Mouse (Mus musculus) MEL (cell line): ENCODE measurements around the gene Lrrtm3. TPM values are rescaled to one million over a fixed set of nuclear protein-coding genes. Genes with fewer than 3 reads are reported as not detected.

Experiments
- DNase-seq: peaks from one replicate; pipeline ENCODE4 v3.0.0; 2011; ENCODE audit warnings: low read depth, low spot score
- H3K27ac ChIP-seq: 2 replicates; pipeline ENCODE4 v1.5.1; 2012; ENCODE audit warnings: low read depth, mild to moderate bottlenecking, control low read depth, low read length, moderate library complexity; ENCODE audit not compliant: control insufficient read depth
- H3K27me3 ChIP-seq, 2 experiments: fragments of 150-350 bp in 1 of 2; sonication (generic) in 1 of 2; 2 replicates each; pipeline ENCODE4 v1.6.1; 2012; ENCODE audit warnings: low read length in 2 of 2, mild to moderate bottlenecking in 2 of 2, improper control_type of control experiment in 1 of 2, moderate library complexity in 1 of 2; ENCODE audit not compliant: insufficient read depth in 2 of 2, control insufficient read depth in 1 of 2
- H3K36me3 ChIP-seq, 2 experiments: 2 replicates each; pipeline ENCODE4 v1.6.1; 2012 to 2014; ENCODE audit warnings: low read length in 2 of 2, improper control_type of control experiment in 1 of 2, inconsistent platforms in 1 of 2, mild to moderate bottlenecking in 1 of 2; ENCODE audit not compliant: insufficient read depth in 2 of 2, control insufficient read depth in 1 of 2
- H3K4me1 ChIP-seq, 2 experiments: fragments of 150-350 bp in 1 of 2; sonication (generic) in 1 of 2; 2 replicates each; pipeline ENCODE4 v1.6.1; 2012; ENCODE audit warnings: low read length in 2 of 2, improper control_type of control experiment in 1 of 2, mild to moderate bottlenecking in 1 of 2; ENCODE audit not compliant: insufficient read depth in 2 of 2, control insufficient read depth in 1 of 2
- H3K4me3 ChIP-seq, 2 experiments: fragments of 150-350 bp in 1 of 2; sonication (generic) in 1 of 2; 2 replicates each; pipeline ENCODE4 v1.5.1; 2012; ENCODE audit warnings: low read depth in 2 of 2, low read length in 2 of 2, mild to moderate bottlenecking in 2 of 2, moderate library complexity in 2 of 2, control low read depth in 1 of 2, improper control_type of control experiment in 1 of 2; ENCODE audit not compliant: control insufficient read depth in 1 of 2, insufficient read depth in 1 of 2
- H3K79me2 ChIP-seq: 2 replicates; pipeline ENCODE4 v1.6.1; 2012; ENCODE audit warnings: mild to moderate bottlenecking, low read length, moderate library complexity; ENCODE audit not compliant: control insufficient read depth, poor library complexity, insufficient read depth
- H3K9ac ChIP-seq: 2 replicates; pipeline ENCODE4 v1.6.1; 2012; ENCODE audit warnings: low read depth, mild to moderate bottlenecking, control low read depth, low read length, moderate library complexity; ENCODE audit not compliant: control insufficient read depth, poor library complexity, severe bottlenecking
- H3K9me3 ChIP-seq: fragments of 150-350 bp; sonication (generic); replicated peaks from 2 replicates; pipeline ENCODE4 v1.6.1; 2012; ENCODE audit warnings: mild to moderate bottlenecking, low read length, improper control_type of control experiment, moderate library complexity; ENCODE audit not compliant: insufficient read depth
- CHD1 ChIP-seq: IDR thresholded peaks from 2 replicates; pipeline ENCODE4 v1.6.1; 2012; ENCODE audit warnings: low read depth, mild to moderate bottlenecking, inconsistent platforms, low read length, improper control_type of control experiment
- CHD2 ChIP-seq: IDR thresholded peaks from 2 replicates; pipeline ENCODE4 v1.6.1; 2011; ENCODE audit warnings: low read length, improper control_type of control experiment
- CTCF ChIP-seq, 3 experiments: IDR thresholded peaks in 2 of 3; conservative IDR thresholded peaks in 1 of 3; 2 replicates each; pipeline ENCODE4 v1.5.1; 2011 to 2012; ENCODE audit warnings: low read length in 3 of 3, low read depth in 2 of 3, mild to moderate bottlenecking in 2 of 3, improper control_type of control experiment in 1 of 3, inconsistent platforms in 1 of 3, mixed read lengths in 1 of 3, moderate library complexity in 1 of 3; ENCODE audit not compliant: control insufficient read depth in 1 of 3, insufficient read depth in 1 of 3, poor library complexity in 1 of 3, severe bottlenecking in 1 of 3
- E2F4 ChIP-seq: IDR thresholded peaks from 2 replicates; pipeline ENCODE4 v1.6.1; 2011; ENCODE audit warnings: low read depth, low read length, improper control_type of control experiment, borderline replicate concordance
- ELF1 ChIP-seq: IDR thresholded peaks from 2 replicates; pipeline ENCODE4 v1.6.1; 2014; ENCODE audit warnings: low read depth, mild to moderate bottlenecking, inconsistent platforms, low read length, improper control_type of control experiment, moderate library complexity
- EP300 ChIP-seq, 2 experiments: IDR thresholded peaks; 2 replicates each; pipeline ENCODE4 v1.6.1; 2011; ENCODE audit warnings: improper control_type of control experiment in 2 of 2, low read length in 2 of 2, low read depth in 1 of 2, mild to moderate bottlenecking in 1 of 2
- HCFC1 ChIP-seq: IDR thresholded peaks from 2 replicates; pipeline ENCODE4 v1.6.1; 2012; ENCODE audit warnings: low read depth, mild to moderate bottlenecking, inconsistent platforms, low read length, improper control_type of control experiment, moderate library complexity
- MAFK ChIP-seq: IDR thresholded peaks from 2 replicates; pipeline ENCODE4 v1.6.1; 2011; ENCODE audit warnings: low read depth, mild to moderate bottlenecking, low read length, improper control_type of control experiment, borderline replicate concordance
- MXI1 ChIP-seq: IDR thresholded peaks from 2 replicates; pipeline ENCODE4 v1.6.1; 2011; ENCODE audit warnings: mild to moderate bottlenecking, low read depth, low read length, improper control_type of control experiment
- MYB ChIP-seq: IDR thresholded peaks from 2 replicates; pipeline ENCODE4 v1.6.1; 2011; ENCODE audit warnings: mild to moderate bottlenecking, low read depth, low read length, improper control_type of control experiment
- NELFE ChIP-seq: IDR thresholded peaks from 2 replicates; pipeline ENCODE4 v1.6.1; 2011; ENCODE audit warnings: low read depth, low read length, improper control_type of control experiment
- POLR2AphosphoS2 ChIP-seq: IDR thresholded peaks from 2 replicates; pipeline ENCODE4 v1.6.1; 2011; ENCODE audit warnings: low read length, improper control_type of control experiment
- POLR2AphosphoS5 ChIP-seq: IDR thresholded peaks from 2 replicates; pipeline ENCODE4 v1.6.1; 2012; ENCODE audit warnings: low read depth, borderline replicate concordance, mild to moderate bottlenecking, inconsistent platforms, low read length, moderate library complexity, mixed read lengths
- RCOR1 ChIP-seq: IDR thresholded peaks from 2 replicates; pipeline ENCODE4 v1.6.1; 2012; ENCODE audit warnings: low read depth, mild to moderate bottlenecking, inconsistent platforms, low read length, improper control_type of control experiment
- SIN3A ChIP-seq: IDR thresholded peaks from 2 replicates; pipeline ENCODE4 v1.6.1; 2012; ENCODE audit warnings: low read length, improper control_type of control experiment, inconsistent platforms
- SMC3 ChIP-seq: IDR thresholded peaks from 2 replicates; pipeline ENCODE4 v1.6.1; 2011; ENCODE audit warnings: low read depth, low read length, improper control_type of control experiment
- USF1 ChIP-seq: IDR thresholded peaks from 2 replicates; pipeline ENCODE4 v1.6.1; 2014; ENCODE audit warnings: low read depth, mild to moderate bottlenecking, inconsistent platforms, low read length, improper control_type of control experiment, moderate library complexity
- USF2 ChIP-seq, 2 experiments: IDR thresholded peaks; 2 replicates each; pipeline ENCODE4 v1.6.1; 2011 to 2012; ENCODE audit warnings: improper control_type of control experiment in 2 of 2, low read length in 2 of 2, borderline replicate concordance in 1 of 2, inconsistent platforms in 1 of 2, low read depth in 1 of 2, mild to moderate bottlenecking in 1 of 2; ENCODE audit not compliant: insufficient read depth in 1 of 2
- ZC3H11A ChIP-seq: IDR thresholded peaks from 2 replicates; pipeline ENCODE4 v1.6.1; 2012; ENCODE audit warnings: low read depth, mild to moderate bottlenecking, inconsistent platforms, low read length, improper control_type of control experiment
- ZKSCAN1 ChIP-seq: IDR thresholded peaks from 2 replicates; pipeline ENCODE4 v1.6.1; 2012; ENCODE audit warnings: low read depth, mild to moderate bottlenecking, inconsistent platforms, low read length, improper control_type of control experiment, moderate library complexity
- ZNF384 ChIP-seq: IDR thresholded peaks from 2 replicates; pipeline ENCODE4 v1.6.1; 2012; ENCODE audit warnings: low read depth, mild to moderate bottlenecking, inconsistent platforms, low read length, improper control_type of control experiment
- polyA plus RNA-seq, 2 experiments: library from polyadenylated mRNA; stranded (reverse) in 1 of 2; unstranded in 1 of 2; fragments of >175 nt in 1 of 2; fragments of >200 nt in 1 of 2; gene quantifications; 2 replicates each; pipeline versions ENCODE4 v1.2.1 to v1.2.4; 2012; ENCODE audit warnings: low replicate concordance in 2 of 2, low read depth in 1 of 2; ENCODE audit not compliant: insufficient read length in 2 of 2, insufficient read depth in 1 of 2, missing spikeins in 1 of 2
- total RNA-seq: library from RNA; depleted of rRNA; stranded (reverse); fragments of 300-350 nt; gene quantifications from 2 replicates; pipeline ENCODE4 v1.2.3, GENCODE M21; 2012

Gene Lrrtm3
- total and polyA plus RNA-seq, 3 experiments, result not detected

DNA sequence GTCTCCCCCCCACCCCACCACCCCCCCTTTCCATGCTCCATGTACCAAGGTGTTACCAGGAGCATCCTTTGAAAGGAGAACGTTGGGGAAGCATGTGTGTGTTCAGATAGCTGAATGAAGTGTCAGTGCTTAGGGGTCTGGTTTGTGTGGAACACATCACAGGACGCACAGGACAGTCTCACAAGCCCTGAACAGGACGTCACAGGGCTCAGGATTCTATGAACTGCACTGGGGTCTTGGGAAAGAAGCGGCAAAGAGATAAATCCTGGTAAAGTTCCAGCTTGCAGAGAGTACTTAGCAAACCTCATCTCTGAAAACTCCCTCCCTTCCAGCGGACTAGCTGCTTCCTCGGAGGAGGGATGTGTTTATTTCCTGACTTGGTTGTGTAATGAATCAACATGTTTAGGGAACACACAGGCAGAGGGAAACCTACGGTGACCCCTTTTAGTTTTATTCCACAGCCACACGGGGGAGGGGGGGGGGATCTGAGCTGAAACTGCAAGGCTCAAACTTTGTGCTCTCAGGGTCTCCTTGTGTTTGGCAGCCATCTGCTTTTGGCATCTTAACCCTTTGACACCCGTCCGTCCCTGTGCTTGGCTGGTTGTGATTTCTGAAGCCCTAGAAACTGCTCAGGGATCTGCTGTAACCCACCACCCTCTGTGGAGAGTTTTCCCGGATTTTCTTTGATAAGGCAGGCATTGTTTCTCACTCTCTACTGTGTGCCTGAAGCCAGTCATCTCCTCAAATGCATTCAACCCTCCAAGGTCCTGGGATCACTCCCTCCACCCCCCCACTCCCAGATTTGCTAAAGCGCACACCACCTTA, 3.3 kb downstream of the Lrrtm3 start:
- Histone ChIP-seq H3K4me3 (no peak overlapping the region), H3K36me3 (no peaks in the 10 kb centered on the region), H3K79me2 (no peaks in the 10 kb centered on the region), H3K27ac (no peak overlapping the region), H3K9ac (no peak overlapping the region), H3K27me3 (no peaks in the 10 kb centered on the region), H3K9me3 (no peaks in the 10 kb centered on the region), H3K4me1 (no peaks in the 10 kb centered on the region)
- no peak for TF ChIP-seq USF2 (IDR thresholded peaks at IDR 0.05; ENCODE audit: borderline replicate concordance in 1 of 2, insufficient read depth in 1 of 2, low read depth in 1 of 2, low read length in 2 of 2)
- no peak for TF ChIP-seq ELF1
- no peak for TF ChIP-seq NELFE
- no peak for TF ChIP-seq POLR2AphosphoS5
- no peak for TF ChIP-seq ZNF384
- TF ChIP-seq CHD2, result no peak
- no peak for TF ChIP-seq SIN3A
- TF ChIP-seq SMC3, result no peak
- TF ChIP-seq HCFC1, result no peak
- no peak for TF ChIP-seq POLR2AphosphoS2
- TF ChIP-seq USF1, result no peak
- DNase-seq, result no peak

DNA sequence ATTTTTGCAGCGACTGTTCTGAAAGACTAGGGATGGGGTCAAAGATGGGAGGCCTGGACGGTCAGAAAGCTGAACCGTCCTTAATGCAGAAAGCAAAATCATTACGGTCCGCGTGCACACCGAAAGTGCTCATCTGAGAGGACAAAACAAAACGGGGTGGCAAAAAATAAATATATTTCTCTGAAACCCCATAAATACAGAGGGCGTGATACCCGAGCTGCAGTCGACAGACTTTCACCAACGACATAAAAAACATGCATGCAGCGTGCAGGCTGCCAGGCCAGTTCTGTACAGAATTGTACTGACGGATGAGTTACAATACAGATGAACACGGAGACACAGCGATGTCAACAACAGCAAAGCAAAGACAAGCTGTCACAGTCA, 3.9 kb downstream of the Lrrtm3 start:
- no peaks in the 10 kb centered on the region for H3K36me3 ChIP-seq
- H3K27ac ChIP-seq, result no peak overlapping the region
- no peak for DNase-seq
- H3K27me3 ChIP-seq, result no peaks in the 10 kb centered on the region
- H3K4me1 ChIP-seq, result no peaks in the 10 kb centered on the region
- H3K79me2 ChIP-seq, result no peaks in the 10 kb centered on the region
- H3K9ac ChIP-seq, result no peak overlapping the region
- H3K9me3 ChIP-seq, result no peaks in the 10 kb centered on the region
- H3K4me3 ChIP-seq, result no peak overlapping the region
- TF ChIP-seq RCOR1 (no peak), POLR2AphosphoS5 (no peak), MXI1 (no peak), ZC3H11A (no peak), ZKSCAN1 (no peak), MAFK (no peak), E2F4 (no peak), CTCF (IDR thresholded peaks at IDR 0.05 in 2 of 3, conservative IDR thresholded peaks at IDR 0.05 in 1 of 3; ENCODE audit: control insufficient read depth in 1 of 3, insufficient read depth in 1 of 3, low read depth in 2 of 3, low read length in 3 of 3, poor library complexity in 1 of 3, severe bottlenecking in 1 of 3) (no peak), EP300 (IDR thresholded peaks at IDR 0.05; ENCODE audit: low read depth in 1 of 2, low read length in 2 of 2) (no peak), ZNF384 (no peak), MYB (no peak), CHD1 (no peak)
